Mouse (Mus musculus): ENCODE measurements around the gene Shank2. TPM values are rescaled to one million over a fixed set of nuclear protein-coding genes. Genes with fewer than 3 reads are reported as not detected.

Shank2 gene
- total and polyA plus RNA-seq, 2 experiments from 2014 or later = 0.19 to 0.95 TPM

GRCm38 (mm10) chr7:144170272-144170671, 168.5 kb downstream of the Shank2 start:
- TF ChIP-seq EP300 (IDR thresholded peaks at IDR 0.05; ENCODE audit: low read depth) (no peak), CTCF (IDR thresholded peaks at IDR 0.05; ENCODE audit: low read depth) (no peak)
- H3K36me3 ChIP-seq (replicated peaks; ENCODE audit: control insufficient read depth, insufficient read depth, low read length) = no peaks in the 10 kb centered on the region
- H3K9me3 ChIP-seq (replicated peaks; ENCODE audit: control insufficient read depth, low read length) = no peaks in the 10 kb centered on the region
- 45% methylated on average over 5 of the region's 5 CpGs for WGBS
- H3K27me3 ChIP-seq (ENCODE audit: control insufficient read depth, insufficient read depth, low read length) = peaks cover 12% of the 10 kb centered on the region; the same call in 1 of the 2 replicates
- no peak overlapping the region for H3K4me2 ChIP-seq (ENCODE audit: low read depth, low read length)
- no peaks in the 10 kb centered on the region for H3K4me1 ChIP-seq (ENCODE audit: control insufficient read depth, insufficient read depth)
- peak; percentile 56 for DNase-seq (ENCODE audit: low spot score)
- no peak overlapping the region for H3K4me3 ChIP-seq (ENCODE audit: low read depth, low read length)
- no peak overlapping the region for H3K9ac ChIP-seq (replicated peaks; ENCODE audit: low read depth, low read length)
- peak overlapping the region; percentile 55 for H3K27ac ChIP-seq (ENCODE audit: low read depth)
- ATAC-seq (ENCODE audit: insufficient read depth, low read depth) = peak; percentile 78

DNA sequence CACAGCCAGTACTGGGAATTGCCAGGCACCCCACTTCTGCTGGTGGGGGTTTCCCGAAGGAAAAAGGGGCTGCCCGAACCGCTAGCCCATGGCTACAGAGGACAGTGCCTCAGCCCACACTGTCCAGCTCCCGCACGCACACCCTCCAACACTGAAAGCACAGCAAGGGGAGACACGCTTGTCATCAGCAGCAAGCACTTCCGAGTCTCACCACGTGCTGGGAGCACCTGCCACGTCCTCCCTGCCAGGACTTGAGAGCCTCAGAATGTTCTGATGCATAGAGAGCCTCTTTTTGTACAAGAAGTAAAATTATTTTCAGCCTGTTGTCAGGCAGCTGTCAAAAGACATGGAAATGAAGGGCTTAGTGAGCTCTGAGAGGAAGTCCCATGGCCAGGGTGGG, 169.0 kb downstream of the Shank2 start:
- WGBS = 45% methylated on average over 9 of the region's 9 CpGs
- TF ChIP-seq CTCF (IDR thresholded peaks at IDR 0.05; ENCODE audit: low read depth) = no peak
- TF ChIP-seq EP300 (IDR thresholded peaks at IDR 0.05; ENCODE audit: low read depth) = no peak
- Histone ChIP-seq H3K9ac (replicated peaks; ENCODE audit: low read depth, low read length) (no peak overlapping the region), H3K4me3 (ENCODE audit: low read depth, low read length) (no peak overlapping the region), H3K4me1 (ENCODE audit: control insufficient read depth, insufficient read depth) (no peaks in the 10 kb centered on the region), H3K4me2 (ENCODE audit: low read depth, low read length) (no peak overlapping the region), H3K9me3 (replicated peaks; ENCODE audit: control insufficient read depth, low read length) (no peaks in the 10 kb centered on the region), H3K36me3 (replicated peaks; ENCODE audit: control insufficient read depth, insufficient read depth, low read length) (no peaks in the 10 kb centered on the region), H3K27ac (ENCODE audit: low read depth) (peak overlapping the region; percentile 55), H3K27me3 (ENCODE audit: control insufficient read depth, insufficient read depth, low read length) (peaks cover 17% of the 10 kb centered on the region; the same call in 1 of the 2 replicates)
- DNase-seq (ENCODE audit: low spot score) (peak; percentile 19), ATAC-seq (ENCODE audit: insufficient read depth, low read depth) (peak; percentile 50)

DNA sequence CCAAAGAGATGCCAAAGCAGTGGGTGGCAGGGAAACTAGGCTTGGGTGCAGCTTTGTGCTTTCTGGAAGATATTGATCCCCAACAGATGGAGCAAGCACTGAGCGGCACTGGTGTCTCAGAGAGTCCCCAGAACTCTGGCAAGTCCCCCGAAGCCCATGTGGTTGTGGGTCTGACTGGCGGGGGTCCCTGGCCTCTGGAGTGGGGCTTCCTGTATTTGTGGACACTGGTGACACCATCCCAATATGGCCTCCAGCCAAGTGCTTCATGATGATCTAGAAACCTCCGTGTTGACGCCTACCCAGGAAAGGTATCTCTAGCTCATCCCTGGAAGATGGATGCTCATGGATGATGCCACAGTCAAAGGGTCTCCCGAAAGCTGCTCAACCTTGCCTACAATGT, 172.1 kb downstream of the Shank2 start:
- Histone ChIP-seq H3K4me2 (ENCODE audit: low read depth, low read length) (no peak overlapping the region), H3K4me1 (ENCODE audit: control insufficient read depth, insufficient read depth) (no peaks in the 10 kb centered on the region), H3K9me3 (replicated peaks; ENCODE audit: control insufficient read depth, low read length) (no peaks in the 10 kb centered on the region), H3K27me3 (ENCODE audit: control insufficient read depth, insufficient read depth, low read length) (peaks cover 33% of the 10 kb centered on the region), H3K9ac (replicated peaks; ENCODE audit: low read depth, low read length) (no peak overlapping the region), H3K4me3 (ENCODE audit: low read depth, low read length) (no peak overlapping the region), H3K36me3 (replicated peaks; ENCODE audit: control insufficient read depth, insufficient read depth, low read length) (no peaks in the 10 kb centered on the region), H3K27ac (ENCODE audit: low read depth) (no peak overlapping the region)
- no peak for TF ChIP-seq EP300 (IDR thresholded peaks at IDR 0.05; ENCODE audit: low read depth)
- no peak for TF ChIP-seq CTCF (IDR thresholded peaks at IDR 0.05; ENCODE audit: low read depth)
- ATAC-seq (ENCODE audit: insufficient read depth, low read depth) (no peak), DNase-seq (ENCODE audit: low spot score) (no peak)
- 85% methylated on average over 6 of the region's 6 CpGs for WGBS

DNA sequence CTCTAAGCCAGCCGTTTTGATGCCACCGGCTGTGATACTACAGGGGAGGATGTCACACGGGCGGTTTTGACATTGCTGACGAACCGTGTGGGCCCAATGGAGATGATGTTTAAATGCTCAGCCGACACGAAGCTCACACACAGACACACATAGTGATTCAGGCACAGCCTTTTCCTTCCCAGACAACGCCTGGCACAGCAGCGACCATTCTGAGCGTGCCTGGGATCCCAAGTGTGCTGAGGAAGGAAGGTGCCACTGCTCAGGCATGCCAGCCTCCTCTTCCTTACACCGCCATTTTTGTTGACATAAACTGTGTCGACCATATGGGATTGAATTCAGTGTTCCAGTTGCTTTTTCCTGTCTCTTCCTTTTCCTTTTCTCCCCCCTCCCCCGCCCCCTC, 172.6 kb downstream of the Shank2 start:
- Histone ChIP-seq H3K4me2 (ENCODE audit: low read depth, low read length) (no peak overlapping the region), H3K9ac (replicated peaks; ENCODE audit: low read depth, low read length) (no peak overlapping the region), H3K27me3 (ENCODE audit: control insufficient read depth, insufficient read depth, low read length) (peaks cover 33% of the 10 kb centered on the region), H3K9me3 (replicated peaks; ENCODE audit: control insufficient read depth, low read length) (no peaks in the 10 kb centered on the region), H3K4me1 (ENCODE audit: control insufficient read depth, insufficient read depth) (no peaks in the 10 kb centered on the region), H3K4me3 (ENCODE audit: low read depth, low read length) (no peak overlapping the region), H3K27ac (ENCODE audit: low read depth) (no peak overlapping the region), H3K36me3 (replicated peaks; ENCODE audit: control insufficient read depth, insufficient read depth, low read length) (no peaks in the 10 kb centered on the region)
- TF ChIP-seq EP300 (IDR thresholded peaks at IDR 0.05; ENCODE audit: low read depth) = no peak
- no peak for TF ChIP-seq CTCF (IDR thresholded peaks at IDR 0.05; ENCODE audit: low read depth)
- 80% methylated on average over 14 of the region's 14 CpGs for WGBS
- ATAC-seq (ENCODE audit: insufficient read depth, low read depth) (no peak), DNase-seq (ENCODE audit: low spot score) (no peak)

GRCm38 (mm10) chr7:144175025-144175424, 173.3 kb downstream of the Shank2 start:
- DNase-seq (ENCODE audit: low spot score) = no peak
- 25% methylated on average over 7 of the region's 7 CpGs for WGBS
- TF ChIP-seq EP300 (IDR thresholded peaks at IDR 0.05; ENCODE audit: low read depth) = no peak
- TF ChIP-seq CTCF (IDR thresholded peaks at IDR 0.05; ENCODE audit: low read depth) = no peak
- Histone ChIP-seq H3K4me2 (ENCODE audit: low read depth, low read length) (peak overlapping the region; percentile 69), H3K4me1 (ENCODE audit: control insufficient read depth, insufficient read depth) (no peaks in the 10 kb centered on the region), H3K27ac (ENCODE audit: low read depth) (no peak overlapping the region), H3K27me3 (ENCODE audit: control insufficient read depth, insufficient read depth, low read length) (peaks cover 33% of the 10 kb centered on the region), H3K36me3 (replicated peaks; ENCODE audit: control insufficient read depth, insufficient read depth, low read length) (no peaks in the 10 kb centered on the region), H3K9ac (replicated peaks; ENCODE audit: low read depth, low read length) (no peak overlapping the region), H3K4me3 (ENCODE audit: low read depth, low read length) (peak overlapping the region; percentile 38; the same call in 1 of the 2 replicates), H3K9me3 (replicated peaks; ENCODE audit: control insufficient read depth, low read length) (no peaks in the 10 kb centered on the region)
- ATAC-seq (ENCODE audit: insufficient read depth, low read depth) = no peak
